Mouse (Mus musculus) c-Kit-positive CD71-positive TER-119-positive erythroid progenitor cells, embryonic 14.5 days (primary cell): ENCODE data around the gene Smok3c.
"Not testable (repeated sequence)": the region's sequence is repeated elsewhere in the genome, so short reads cannot be mapped to it uniquely, and the experiment has no call there.

Experiments used
- DNase-seq: peaks from one replicate; pipeline ENCODE4 v3.0.0-alpha.2; 2013; ENCODE audit warnings: low spot score

Gene Smok3c

DNA sequence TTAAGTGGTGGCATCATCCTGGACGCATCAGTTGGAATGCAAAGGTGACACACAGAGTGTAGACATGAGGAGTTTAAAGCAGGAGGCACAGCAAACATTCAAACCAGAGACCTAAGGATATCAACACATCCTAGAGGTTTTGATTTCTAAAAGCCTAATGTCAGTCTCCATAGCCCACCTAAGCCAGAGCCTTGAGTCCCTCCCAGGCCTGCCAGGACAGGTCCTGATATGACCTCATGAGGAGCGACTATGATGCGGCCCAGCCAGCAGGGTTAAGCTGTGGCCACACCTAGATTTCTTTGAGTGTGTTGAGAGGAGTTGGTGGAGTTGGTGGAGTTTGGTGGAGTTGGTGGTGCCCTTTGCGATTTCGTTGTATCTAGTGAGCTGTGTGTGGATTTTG lies at the start of gene Smok3c:
TSS of gene Smok3c (plus strand) at position 301 of the 400 bp plus-strand sequence.
- DNase-seq, result not testable (repeated sequence)

DNA sequence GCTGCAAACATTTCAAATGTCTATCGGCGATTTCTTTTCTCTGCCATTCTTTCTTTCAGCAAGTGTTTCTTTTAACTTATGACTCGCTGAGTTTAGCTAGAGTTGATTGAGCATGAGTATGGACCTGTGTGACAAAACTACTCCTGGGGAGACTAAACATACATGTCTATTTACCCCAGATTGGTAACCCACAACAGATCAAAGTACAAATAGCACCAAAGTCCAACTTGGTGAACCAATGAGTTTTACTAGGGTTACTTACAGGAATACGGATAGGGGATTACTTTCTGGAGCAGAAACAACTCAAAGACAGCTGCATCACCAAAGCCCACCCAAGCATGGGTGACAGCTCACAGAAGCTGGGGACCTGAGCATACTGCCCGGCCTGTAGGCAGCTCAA lies 43.6 kb upstream of the Smok3c start:
- no peak for DNase-seq

DNA sequence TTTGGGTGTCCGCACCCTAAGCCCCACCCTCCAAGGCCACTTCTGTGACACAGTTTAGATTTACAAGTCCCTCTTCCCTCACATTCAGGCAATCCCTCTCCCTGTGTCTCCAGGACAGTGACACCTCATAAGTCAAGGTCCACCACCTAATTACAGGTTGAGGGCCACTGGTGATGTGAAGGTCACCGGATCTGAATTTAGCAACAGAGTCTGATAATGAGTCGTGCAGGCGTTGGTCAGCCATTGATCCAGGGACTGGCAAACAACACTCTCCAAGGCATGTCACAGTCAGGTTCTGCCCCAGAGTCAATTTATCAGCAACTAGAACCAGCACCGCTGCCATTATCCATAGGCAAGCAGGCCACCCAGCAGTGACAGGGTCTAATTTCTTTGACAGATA lies 40.6 kb upstream of the Smok3c start:
- no peak for DNase-seq

- no peak for DNase-seq
Observed at GRCm38 (mm10) chr5:138016530-138016929, 36.5 kb upstream of the Smok3c start.

DNA sequence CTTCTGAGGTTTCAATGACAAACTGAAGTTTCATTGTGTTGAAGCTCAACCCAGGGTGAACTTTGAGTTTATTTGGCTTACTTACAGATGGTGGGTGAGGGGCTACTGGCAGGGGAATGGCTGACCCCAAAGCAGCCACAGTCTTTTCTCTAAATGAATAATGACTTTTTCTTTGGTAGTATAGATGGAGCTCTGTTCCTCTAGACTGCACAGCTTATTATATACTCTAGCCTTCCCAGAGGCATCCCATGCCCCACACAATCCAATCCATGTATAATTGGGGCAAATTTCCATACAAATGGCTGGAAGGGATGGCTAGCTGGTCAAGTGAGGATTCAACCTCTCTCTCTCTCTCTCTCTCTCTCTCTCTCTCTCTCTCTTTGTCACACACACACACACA lies 36.0 kb upstream of the Smok3c start:
- no peak for DNase-seq

DNA sequence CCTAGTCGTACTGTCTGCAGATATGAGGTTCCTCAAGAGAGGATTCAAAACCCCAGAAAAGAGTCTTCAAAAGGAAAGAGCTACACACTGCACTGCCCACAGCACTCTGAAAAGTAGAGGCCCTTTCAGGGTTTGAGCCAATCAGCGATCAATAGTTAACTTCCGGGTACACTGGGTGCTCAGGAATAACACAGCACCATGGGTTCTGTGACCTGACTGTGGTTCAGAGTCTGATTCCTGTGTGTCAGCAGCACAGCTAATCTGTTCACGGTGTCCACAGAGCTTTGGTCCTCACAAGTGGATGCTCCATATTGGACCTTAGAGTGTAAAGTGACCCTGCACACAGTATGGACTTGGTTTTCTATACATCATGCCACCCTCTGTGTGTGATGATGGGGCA lies 33.4 kb upstream of the Smok3c start:
- not testable (repeated sequence) for DNase-seq

- not testable (repeated sequence) for DNase-seq
Observed at GRCm38 (mm10) chr5:138020961-138021479, 32.0 kb upstream of the Smok3c start, which contains the start of the genes Smok3a and Smok3b. Gene Smok3a, plus strand, starts transcription at chr5:138021261. Gene Smok3b, plus strand, starts transcription at chr5:138021429.

GRCm38 (mm10) chr5:138073803-138074202 lies 20.8 kb downstream of the Smok3c start:
- DNase-seq, result no peak

GRCm38 (mm10) chr5:138075684-138076083 lies 22.7 kb downstream of the Smok3c start:
- DNase-seq, result no peak

DNA sequence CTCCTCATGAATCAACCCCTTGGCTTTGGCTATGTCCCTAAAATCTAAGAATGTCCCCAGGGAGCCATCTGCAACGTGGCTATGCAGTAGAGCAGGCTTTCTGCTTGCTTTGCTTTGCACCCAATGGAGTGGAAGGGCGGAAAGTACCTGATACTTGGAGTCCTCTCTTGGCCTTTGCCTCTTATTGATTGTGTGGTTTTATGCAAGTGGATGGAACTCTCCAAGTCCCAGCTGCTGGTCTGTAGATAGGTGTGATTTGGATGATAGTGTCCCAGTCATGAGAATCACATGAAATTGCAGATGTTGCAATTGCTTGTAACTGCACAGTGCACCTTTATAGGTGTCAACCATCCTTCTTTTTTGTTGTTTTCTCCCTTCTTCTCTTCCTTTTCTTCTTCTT lies 23.2 kb downstream of the Smok3c start:
- DNase-seq, result no peak

DNA sequence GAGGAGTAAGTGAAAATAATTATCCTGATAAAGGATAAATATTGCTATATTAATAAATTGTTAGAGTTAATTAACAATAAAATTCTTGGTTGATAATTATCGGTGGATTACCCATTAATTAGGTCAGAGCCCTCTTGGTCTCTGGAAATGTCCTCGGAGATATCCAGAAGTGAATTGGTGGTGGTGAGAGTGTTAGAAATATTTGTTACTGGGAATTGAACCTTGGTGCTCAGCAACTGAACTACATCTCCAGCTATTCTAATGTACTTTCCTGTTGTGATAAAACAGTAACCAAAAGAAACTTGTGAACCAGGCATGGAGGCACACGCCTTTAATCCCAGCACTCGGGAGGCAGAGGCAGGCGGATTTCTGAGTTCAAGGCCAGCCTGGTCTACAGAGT lies 27.5 kb downstream of the Smok3c start:
- DNase-seq, result no peak

DNA sequence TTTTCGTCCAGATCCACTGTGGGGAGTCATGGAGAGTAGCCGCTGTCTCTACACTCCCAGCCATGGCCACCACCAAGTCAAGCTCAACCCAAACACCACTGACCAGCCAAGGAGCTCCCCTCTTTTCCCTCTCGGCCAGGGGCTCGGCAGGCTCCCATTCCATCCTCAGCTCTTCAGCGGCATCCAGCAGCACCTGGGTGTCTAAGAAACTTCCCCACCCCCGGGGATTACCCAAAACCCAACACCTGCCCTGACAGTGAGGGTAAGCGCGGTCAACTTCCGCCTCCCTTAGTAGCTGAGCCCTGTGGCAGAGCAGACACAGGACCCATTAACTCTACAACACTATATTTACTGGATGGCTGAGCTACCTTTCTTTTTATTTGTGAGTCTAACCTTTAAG lies 28.5 kb downstream of the Smok3c start:
- DNase-seq, result no peak

- DNase-seq, result no peak
Observed at GRCm38 (mm10) chr5:138083318-138083900, 30.4 kb downstream of the Smok3c start.

- DNase-seq, result no peak
Observed at GRCm38 (mm10) chr5:138083936-138084335, 30.9 kb downstream of the Smok3c start.

GRCm38 (mm10) chr5:138084507-138084906 lies 31.5 kb downstream of the Smok3c start:
- DNase-seq, result no peak

GRCm38 (mm10) chr5:138084996-138085395 lies 32.0 kb downstream of the Smok3c start, which contains the start of gene Zkscan1:
Gene Zkscan1, plus strand, starts transcription at chr5:138085084.
- DNase-seq, result peak; percentile 83

DNA sequence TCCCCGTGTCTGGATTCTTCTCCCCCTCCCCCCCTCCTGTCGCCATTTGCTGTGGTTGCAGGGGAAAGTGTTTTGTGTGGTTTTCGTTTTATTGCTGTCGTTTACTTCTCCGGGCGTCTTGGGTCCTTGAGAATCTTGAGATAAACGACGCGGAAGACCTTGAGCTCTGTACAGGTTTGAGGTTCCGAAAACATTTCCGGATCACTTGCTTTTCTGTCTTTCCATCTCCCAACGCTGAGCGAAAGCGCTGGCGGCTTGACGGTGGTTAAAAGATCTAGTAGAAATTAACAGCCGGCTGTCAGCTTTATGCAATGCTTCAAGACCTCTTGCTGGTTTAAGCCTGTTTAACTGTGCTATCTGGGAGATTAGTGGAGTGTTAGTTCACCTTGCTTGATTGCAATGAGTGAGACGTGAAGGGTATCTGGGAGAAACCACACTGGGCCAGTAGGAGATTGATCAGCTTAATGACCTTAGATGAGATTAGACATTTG lies 32.5 kb downstream of the Smok3c start:
- peak; percentile 26 for DNase-seq

GRCm38 (mm10) chr5:138086842-138087241 lies 33.8 kb downstream of the Smok3c start:
- DNase-seq, result no peak

DNA sequence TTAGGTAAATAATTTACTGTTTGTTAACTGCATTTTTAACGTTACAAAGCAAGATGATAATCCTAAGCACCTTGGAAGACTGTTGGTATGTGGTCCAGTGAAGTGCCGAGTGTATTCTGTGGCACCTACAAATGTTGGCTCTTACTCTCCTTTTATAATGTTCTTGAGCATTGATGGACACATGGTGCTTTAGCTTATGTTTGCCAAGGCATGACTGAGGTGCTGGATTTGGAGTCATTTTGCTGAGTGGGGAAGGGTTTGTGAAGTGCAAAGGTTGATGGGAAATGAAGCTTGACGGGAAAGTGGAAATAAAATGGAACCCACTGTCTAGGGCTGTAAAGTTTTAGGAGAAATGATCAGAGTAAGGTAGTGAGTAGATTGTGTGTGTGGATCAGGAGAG lies 35.4 kb downstream of the Smok3c start:
- no peak for DNase-seq

- DNase-seq, result no peak
Observed at GRCm38 (mm10) chr5:138089108-138089551, 36.1 kb downstream of the Smok3c start.

GRCm38 (mm10) chr5:138090271-138090670 lies 37.3 kb downstream of the Smok3c start:
- DNase-seq, result no peak

DNA sequence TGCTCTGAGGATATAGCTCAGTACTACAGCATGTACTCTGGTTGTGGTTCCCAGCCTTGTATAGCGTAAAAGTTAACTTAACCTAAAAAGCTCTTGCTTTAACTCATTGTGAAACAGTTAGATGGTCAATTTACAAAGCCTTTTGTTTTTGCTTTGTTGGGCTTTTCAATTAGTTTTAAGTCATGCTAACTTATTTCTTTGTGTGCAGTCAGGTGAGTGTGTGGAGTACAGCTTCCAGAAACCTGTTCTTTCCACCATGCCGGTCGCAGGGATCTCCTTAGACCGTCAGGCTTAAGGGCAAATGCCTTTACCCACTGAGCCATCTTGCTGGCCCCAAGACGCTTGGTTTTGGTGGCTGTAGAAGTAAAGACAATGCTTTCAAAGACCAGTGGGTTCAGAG lies 37.7 kb downstream of the Smok3c start:
- DNase-seq, result no peak

- no peak for DNase-seq
Observed at GRCm38 (mm10) chr5:138092771-138093170, 39.8 kb downstream of the Smok3c start.

- DNase-seq, result no peak
Observed at GRCm38 (mm10) chr5:138094474-138094873, 41.5 kb downstream of the Smok3c start.
